ENCODE assay signal across 10 mouse cellular contexts in genomic region chr2:59746070-59746469, GRCm38 (mm10).
DNase-seq lines count a peak whose midpoint lies in the region; ATAC-seq lines count a peak whose summit lies in the region.
"Had no signal": no experiment of that assay in that cellular context is flagged by ENCODE, and none has a peak within 500 bp of the region (broad histone marks: within the 10 kb centered on the region; RNA-seq: fewer than 3 reads in every experiment).

No protein-coding gene starts in this region.

- H3K9me3 ChIP-seq in megakaryocyte, embryonic 14.5 days = no peaks in the 10 kb centered on the region
- no peaks in the 10 kb centered on the region for H3K9me3 ChIP-seq in midbrain, embryonic 11.5 days (ENCODE audit: control insufficient read depth, low read length)
- H3K9me3 ChIP-seq: embryonic facial prominence, embryonic 15.5 days had no signal

- H3K27me3 ChIP-seq in megakaryocyte, embryonic 14.5 days (replicated peaks) = peaks cover 4% of the 10 kb centered on the region
- H3K27me3 ChIP-seq in midbrain, embryonic 11.5 days (ENCODE audit: control insufficient read depth, insufficient read depth, low read length) = no peaks in the 10 kb centered on the region
- H3K27me3 ChIP-seq: embryonic facial prominence, embryonic 15.5 days had no signal

- peaks cover 18% of the 10 kb centered on the region for H3K4me1 ChIP-seq in megakaryocyte, embryonic 14.5 days
- no peaks in the 10 kb centered on the region for H3K4me1 ChIP-seq in midbrain, embryonic 11.5 days (ENCODE audit: control insufficient read depth, insufficient read depth, low read length)

- peak; percentile 38 to 43 for DNase-seq in heart, adult 18-20 months
- no peak for DNase-seq in heart, adult 8-10 months (ENCODE audit: low spot score)
- peak; percentile 14 for DNase-seq in c-Kit-positive CD71-positive TER-119-negative erythroid progenitor cells, embryonic 14.5 days (ENCODE audit: low read depth)
- peak; percentile 50 for DNase-seq in testis, postnatal 14 days (ENCODE audit: low spot score)
- DNase-seq in left cerebral cortex, postnatal 14 days (ENCODE audit: low spot score in 2 of 2) = no peak
- DNase-seq in midbrain, embryonic 11.5 days (ENCODE audit: low spot score, missing footprints) = no peak

- intact Hi-C loops in left cerebral cortex, postnatal 14 days (cut with DNase I) = loop anchor here (5.0 kb wide), 1 partner anchor 134 kb away; the partner anchor contains the start of gene Tanc1

- peak overlapping the region; percentile 29 for H3K4me3 ChIP-seq in megakaryocyte, embryonic 14.5 days (replicated peaks)
- no peak overlapping the region for H3K4me3 ChIP-seq in midbrain, embryonic 11.5 days (ENCODE audit: low read depth, low read length)
- H3K4me3 ChIP-seq: embryonic facial prominence, embryonic 15.5 days had no signal

- H3K4me2 ChIP-seq in midbrain, embryonic 11.5 days = no peak overlapping the region
- H3K4me2 ChIP-seq: embryonic facial prominence, embryonic 15.5 days had no signal

- 84% methylated on average over 9 of the region's 9 CpGs for WGBS in midbrain, embryonic 11.5 days

- no peaks in the 10 kb centered on the region for H3K36me3 ChIP-seq in megakaryocyte, embryonic 14.5 days (replicated peaks; ENCODE audit: low read length)
- no peaks in the 10 kb centered on the region for H3K36me3 ChIP-seq in midbrain, embryonic 11.5 days (ENCODE audit: control insufficient read depth, insufficient read depth, low read length)
- H3K36me3 ChIP-seq: embryonic facial prominence, embryonic 15.5 days had no signal

- no peak overlapping the region for H3K27ac ChIP-seq in midbrain, embryonic 11.5 days (ENCODE audit: low read depth, low read length)
- H3K27ac ChIP-seq: embryonic facial prominence, embryonic 15.5 days; liver, embryonic 14.5 days had no signal

- ATAC-seq in megakaryocyte, adult 5-6 weeks (ENCODE audit: poor library complexity, severe bottlenecking) = no peak
- ATAC-seq in midbrain, embryonic 11.5 days (ENCODE audit: low FRiP score) = no peak

- no peak overlapping the region for H3K9ac ChIP-seq in midbrain, embryonic 11.5 days (ENCODE audit: low read length)
- H3K9ac ChIP-seq: embryonic facial prominence, embryonic 15.5 days; liver, embryonic 14.5 days had no signal

Comparison
In these comparisons a context has a peak if more than half of its experiments do, and no peak if none do; other contexts are left out.
1. DNase-seq: peak in heart, adult 18-20 months (2 of 2), c-Kit-positive CD71-positive TER-119-negative erythroid progenitor cells, embryonic 14.5 days (single experiment) and testis, postnatal 14 days (single experiment); none in heart, adult 8-10 months (single experiment), left cerebral cortex, postnatal 14 days (0 of 2) and midbrain, embryonic 11.5 days (single experiment).